Mouse (Mus musculus): ENCODE data around the gene Olfr97. TPM values are rescaled to one million over a fixed set of nuclear protein-coding genes. Genes with fewer than 3 reads are reported as not detected.

Gene Olfr97
- polyA plus RNA-seq, 1 experiment from 2014 or later: not detected

DNA sequence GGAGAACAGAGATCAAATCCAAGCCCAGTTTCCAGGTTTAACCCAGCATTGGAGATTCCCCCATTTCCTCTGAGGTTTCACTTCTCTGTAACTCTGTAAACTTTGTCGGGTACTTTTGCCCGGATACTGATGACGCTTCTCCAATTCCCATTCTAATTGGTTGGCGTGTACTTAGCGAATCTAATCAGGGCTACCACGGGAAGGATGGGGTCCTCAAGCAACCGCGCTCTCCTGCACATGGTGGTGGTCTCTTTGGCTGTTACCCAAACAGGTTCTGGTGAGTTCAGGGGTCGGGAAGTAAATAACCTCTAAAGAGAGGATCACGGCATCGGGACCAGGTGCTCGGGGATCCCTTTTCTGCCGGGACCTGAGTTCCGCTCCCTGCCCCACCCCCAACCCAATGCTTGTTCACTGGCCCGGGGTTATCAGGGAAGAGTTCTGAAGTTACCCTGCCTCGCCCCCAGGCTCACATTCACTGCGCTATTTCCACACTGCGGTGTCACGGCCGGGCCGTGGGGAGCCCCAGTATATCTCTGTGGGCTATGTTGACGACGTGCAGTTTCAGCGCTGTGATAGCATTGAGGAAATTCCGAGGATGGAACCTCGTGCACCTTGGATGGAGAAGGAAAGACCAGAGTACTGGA is 33.0 kb upstream of the Olfr97 start, which contains the start of gene H2-M3:
Gene H2-M3 (plus strand): TSS at position 163 of the 644 bp plus-strand sequence.
- Histone ChIP-seq H3K4me1 (ENCODE audit: insufficient read depth) (no peaks in the 10 kb centered on the region; the same call in 1 of the 2 replicates), H3K9ac (replicated peaks) (peak within 1 kb of the TSS; percentile 60), H3K27ac (ENCODE audit: low read depth) (peak within 1 kb of the TSS; percentile 76), H3K9me3 (ENCODE audit: low read length) (no peaks in the 10 kb centered on the region), H3K27me3 (ENCODE audit: insufficient read depth, low read length) (no peaks in the 10 kb centered on the region), H3K4me3 (ENCODE audit: low read depth, low read length) (peak within 1 kb of the TSS; percentile 73), H3K36me3 (replicated peaks; ENCODE audit: insufficient read depth, low read length) (no peaks in the 10 kb centered on the region), H3K4me2 (ENCODE audit: low read depth, low read length) (peak within 1 kb of the TSS; percentile 95)
- peak; percentile 89 for ATAC-seq
- WGBS (ENCODE audit: insufficient replicate concordance): 2% methylated on average over 26 of the region's 26 CpGs
- TF ChIP-seq EP300 (IDR thresholded peaks at IDR 0.05; ENCODE audit: low read depth) (no peak), CTCF (IDR thresholded peaks at IDR 0.05; ENCODE audit: low read depth) (no peak)
- DNase-seq: peak; percentile 87

DNA sequence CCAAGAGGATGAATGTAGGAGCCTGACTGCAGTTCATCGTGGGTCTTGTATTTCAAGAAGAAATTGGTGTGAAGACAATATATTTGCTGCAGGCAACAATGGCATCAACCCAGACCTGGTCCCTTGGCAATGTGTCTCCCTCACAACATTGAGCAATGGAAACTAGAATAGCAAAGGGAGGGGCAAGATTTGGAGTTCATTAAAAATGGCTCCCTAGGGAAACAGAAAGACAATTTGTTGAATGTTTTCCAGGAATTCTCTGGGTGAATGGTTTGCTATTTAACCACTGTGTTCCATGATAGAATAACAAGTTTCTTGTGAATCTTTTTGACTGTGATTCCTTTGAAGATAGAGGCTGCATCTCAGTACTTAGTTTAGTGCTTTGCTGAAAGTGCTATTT is 26.5 kb upstream of the Olfr97 start, which contains the start of gene Olfr98:
Gene Olfr98 (minus strand): TSS at position 124 of the 400 bp plus-strand sequence.
- WGBS (ENCODE audit: insufficient replicate concordance): 48% methylated on average over 1 of the region's 1 CpGs
- Histone ChIP-seq H3K27ac (ENCODE audit: low read depth) (no peak within 1 kb of the TSS), H3K36me3 (replicated peaks; ENCODE audit: insufficient read depth, low read length) (no peaks in the 10 kb centered on the region), H3K4me3 (ENCODE audit: low read depth, low read length) (no peak within 1 kb of the TSS), H3K4me1 (ENCODE audit: insufficient read depth) (no peaks in the 10 kb centered on the region), H3K27me3 (ENCODE audit: insufficient read depth, low read length) (no peaks in the 10 kb centered on the region), H3K9me3 (ENCODE audit: low read length) (no peaks in the 10 kb centered on the region), H3K4me2 (ENCODE audit: low read depth, low read length) (no peak within 1 kb of the TSS), H3K9ac (replicated peaks) (no peak within 1 kb of the TSS)
- no peak for ATAC-seq
- no peak for TF ChIP-seq CTCF (IDR thresholded peaks at IDR 0.05; ENCODE audit: low read depth)
- no peak for TF ChIP-seq EP300 (IDR thresholded peaks at IDR 0.05; ENCODE audit: low read depth)
- no peak for DNase-seq

GRCm38 (mm10) chr17:37250544-37250943 is 13.4 kb upstream of the Olfr97 start:
- TF ChIP-seq EP300 (IDR thresholded peaks at IDR 0.05; ENCODE audit: low read depth) (no peak), CTCF (IDR thresholded peaks at IDR 0.05; ENCODE audit: low read depth) (peak; percentile 74)
- Histone ChIP-seq H3K9me3 (ENCODE audit: low read length) (no peaks in the 10 kb centered on the region), H3K4me2 (ENCODE audit: low read depth, low read length) (no peak overlapping the region), H3K9ac (replicated peaks) (no peak overlapping the region), H3K27ac (ENCODE audit: low read depth) (no peak overlapping the region), H3K4me1 (ENCODE audit: insufficient read depth) (no peaks in the 10 kb centered on the region), H3K36me3 (replicated peaks; ENCODE audit: insufficient read depth, low read length) (no peaks in the 10 kb centered on the region), H3K4me3 (ENCODE audit: low read depth, low read length) (no peak overlapping the region), H3K27me3 (ENCODE audit: insufficient read depth, low read length) (no peaks in the 10 kb centered on the region)
- DNase-seq (peak; percentile 50), ATAC-seq (peak; percentile 45; the same call in 1 of the 2 replicates)
- WGBS (ENCODE audit: insufficient replicate concordance): 12% methylated on average over 1 of the region's 1 CpGs

DNA sequence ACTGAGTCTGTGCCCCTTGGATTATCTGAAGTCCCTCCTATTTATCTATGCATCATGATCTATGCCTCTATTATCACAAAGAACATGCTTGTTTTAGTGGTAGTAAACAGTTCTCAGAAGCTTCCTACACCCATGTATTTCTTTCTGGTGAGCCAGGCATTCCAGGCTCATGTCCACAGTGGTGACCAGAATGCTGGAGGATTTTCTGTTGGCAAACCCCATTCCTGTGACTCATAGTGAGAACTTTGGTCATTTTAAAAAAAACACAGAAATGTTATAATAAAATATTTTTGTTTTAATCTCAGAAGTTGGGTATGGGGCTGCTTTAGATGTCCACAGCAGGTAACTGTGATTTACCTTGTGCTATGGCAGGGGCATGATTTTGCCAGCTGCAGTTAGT is 12.3 kb upstream of the Olfr97 start:
- DNase-seq (no peak), ATAC-seq (no peak)
- H3K27ac ChIP-seq (ENCODE audit: low read depth): no peak overlapping the region
- TF ChIP-seq EP300 (IDR thresholded peaks at IDR 0.05; ENCODE audit: low read depth) (no peak), CTCF (IDR thresholded peaks at IDR 0.05; ENCODE audit: low read depth) (no peak)
- H3K4me1 ChIP-seq (ENCODE audit: insufficient read depth): no peaks in the 10 kb centered on the region
- no peak overlapping the region for H3K4me2 ChIP-seq (ENCODE audit: low read depth, low read length)
- no peak overlapping the region for H3K9ac ChIP-seq (replicated peaks)
- H3K36me3 ChIP-seq (replicated peaks; ENCODE audit: insufficient read depth, low read length): no peaks in the 10 kb centered on the region
- no peaks in the 10 kb centered on the region for H3K9me3 ChIP-seq (ENCODE audit: low read length)
- no peaks in the 10 kb centered on the region for H3K27me3 ChIP-seq (ENCODE audit: insufficient read depth, low read length)
- H3K4me3 ChIP-seq (ENCODE audit: low read depth, low read length): no peak overlapping the region

- TF ChIP-seq CTCF (IDR thresholded peaks at IDR 0.05; ENCODE audit: low read depth): no peak
- TF ChIP-seq EP300 (IDR thresholded peaks at IDR 0.05; ENCODE audit: low read depth): no peak
- H3K9ac ChIP-seq (replicated peaks): no peak overlapping the region
- no peak overlapping the region for H3K4me2 ChIP-seq (ENCODE audit: low read depth, low read length)
- DNase-seq (peak; percentile 21), ATAC-seq (0 out of 2 replicates have a peak, but pooled peaks have one; percentile 41)
- 27% methylated on average over 5 of the region's 5 CpGs for WGBS (ENCODE audit: insufficient replicate concordance)
- no peaks in the 10 kb centered on the region for H3K9me3 ChIP-seq (ENCODE audit: low read length)
- H3K27me3 ChIP-seq (ENCODE audit: insufficient read depth, low read length): no peaks in the 10 kb centered on the region
- no peaks in the 10 kb centered on the region for H3K36me3 ChIP-seq (replicated peaks; ENCODE audit: insufficient read depth, low read length)
- no peak overlapping the region for H3K27ac ChIP-seq (ENCODE audit: low read depth)
- H3K4me1 ChIP-seq (ENCODE audit: insufficient read depth): no peaks in the 10 kb centered on the region
- H3K4me3 ChIP-seq (ENCODE audit: low read depth, low read length): no peak overlapping the region
These were observed 9.6 kb upstream of the Olfr97 start for GRCm38 (mm10) chr17:37246715-37247114.

- Histone ChIP-seq H3K4me3 (ENCODE audit: low read depth, low read length) (no peak overlapping the region), H3K4me1 (ENCODE audit: insufficient read depth) (no peaks in the 10 kb centered on the region), H3K27me3 (ENCODE audit: insufficient read depth, low read length) (no peaks in the 10 kb centered on the region), H3K9ac (replicated peaks) (no peak overlapping the region), H3K27ac (ENCODE audit: low read depth) (no peak overlapping the region), H3K36me3 (replicated peaks; ENCODE audit: insufficient read depth, low read length) (no peaks in the 10 kb centered on the region), H3K4me2 (ENCODE audit: low read depth, low read length) (no peak overlapping the region), H3K9me3 (ENCODE audit: low read length) (peaks cover 3% of the 10 kb centered on the region; the same call in 1 of the 2 replicates)
- no peak for TF ChIP-seq CTCF (IDR thresholded peaks at IDR 0.05; ENCODE audit: low read depth)
- TF ChIP-seq EP300 (IDR thresholded peaks at IDR 0.05; ENCODE audit: low read depth): no peak
- ATAC-seq (no peak), DNase-seq (no peak)
- 31% methylated on average over 3 of the region's 3 CpGs for WGBS (ENCODE audit: insufficient replicate concordance)
These were observed 5.1 kb upstream of the Olfr97 start for GRCm38 (mm10) chr17:37242198-37242597.
